Mouse (Mus musculus) cerebellum, adult (tissue): ENCODE measurements at regions not wholly inside any gene's neighbourhood (a gene's known extent, or its start where the extent isn't known, plus 50 kb on each side); places are given as distances from the start of the nearest gene placed in this dataset.

Experiments used
- ATAC-seq: cut with Nextera tagmentation; 2 replicates; pipeline ENCODE4 v1.9.2; 2017; ENCODE audit warnings: mild to moderate bottlenecking, moderate library complexity, mixed read lengths; ENCODE audit not compliant: insufficient number of reproducible peaks, low FRiP score, low TSS enrichment

GRCm38 (mm10) chr14:72942571-72942970 is 106.3 kb downstream of the Cysltr2 start:
- no peak for ATAC-seq

DNA sequence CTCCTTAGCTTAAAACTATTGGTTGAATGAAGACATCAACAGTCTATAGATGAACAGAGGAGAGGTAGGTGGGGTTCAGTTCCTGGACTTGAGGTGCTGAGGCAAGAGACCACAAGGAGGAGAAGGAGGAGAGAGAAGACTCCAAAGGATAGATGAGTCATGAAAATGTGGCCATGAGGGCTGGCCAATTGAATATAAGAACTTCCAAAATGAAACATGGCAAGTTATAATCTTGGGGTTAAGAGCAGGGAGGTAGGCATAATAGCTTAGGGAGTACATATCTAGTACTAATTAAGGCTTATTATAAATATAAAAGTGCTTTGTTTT is 109.9 kb downstream of the Cysltr2 start:
- ATAC-seq, result no peak

DNA sequence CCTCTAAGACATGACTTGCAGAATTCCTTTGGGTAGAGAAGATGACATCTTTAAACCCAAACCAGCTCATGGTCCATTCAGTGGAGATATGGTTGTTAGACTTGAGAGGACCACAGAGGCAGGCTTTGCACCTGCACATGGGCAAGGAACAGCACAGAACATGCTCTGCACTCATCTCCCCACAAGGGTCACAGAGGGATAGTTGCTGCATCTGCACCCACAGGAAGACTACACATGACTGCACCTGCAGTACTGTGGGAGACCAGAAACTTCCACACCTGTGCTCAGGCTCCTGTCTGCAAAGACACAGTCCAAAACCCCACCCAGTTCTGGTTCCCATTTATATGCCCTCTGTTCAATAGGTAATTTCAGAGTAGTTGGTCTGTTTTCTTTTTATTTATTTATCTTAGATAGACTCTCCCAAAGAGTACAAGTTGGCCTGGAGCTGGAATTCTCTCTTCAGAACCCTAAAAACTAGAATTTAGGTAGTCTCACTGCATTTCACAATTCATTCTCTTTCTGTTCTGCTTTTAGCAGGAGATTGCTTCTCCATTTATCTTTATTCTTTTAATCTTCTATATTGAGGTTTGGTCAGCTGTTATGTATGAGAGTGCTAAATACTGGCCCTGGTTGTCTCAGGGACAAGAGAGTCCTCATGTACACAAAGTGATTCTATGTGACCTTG is 110.4 kb downstream of the Cysltr2 start:
- no peak for ATAC-seq

DNA sequence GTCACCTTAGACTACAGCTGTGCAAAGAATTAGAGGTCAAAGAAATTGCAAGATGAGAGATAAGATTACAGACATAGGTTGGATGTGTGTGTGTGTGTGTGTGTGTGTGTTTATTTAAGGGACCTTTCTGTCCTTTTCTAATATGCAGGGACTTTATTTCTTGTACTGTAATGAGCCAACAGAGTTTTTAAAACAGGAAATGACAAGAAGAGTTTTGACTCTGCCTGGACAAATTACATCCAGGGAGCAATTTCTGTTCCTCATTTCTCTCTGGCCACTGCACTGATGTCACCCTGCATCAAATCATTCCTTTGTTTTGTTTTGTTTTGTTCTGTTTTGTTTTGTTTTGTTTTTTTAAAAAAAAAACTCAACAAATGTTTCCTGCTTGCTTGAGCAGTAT is 115.3 kb downstream of the Cysltr2 start:
- no peak for ATAC-seq

GRCm38 (mm10) chr14:72932296-72932695 is 116.6 kb downstream of the Cysltr2 start:
- ATAC-seq, result no peak

DNA sequence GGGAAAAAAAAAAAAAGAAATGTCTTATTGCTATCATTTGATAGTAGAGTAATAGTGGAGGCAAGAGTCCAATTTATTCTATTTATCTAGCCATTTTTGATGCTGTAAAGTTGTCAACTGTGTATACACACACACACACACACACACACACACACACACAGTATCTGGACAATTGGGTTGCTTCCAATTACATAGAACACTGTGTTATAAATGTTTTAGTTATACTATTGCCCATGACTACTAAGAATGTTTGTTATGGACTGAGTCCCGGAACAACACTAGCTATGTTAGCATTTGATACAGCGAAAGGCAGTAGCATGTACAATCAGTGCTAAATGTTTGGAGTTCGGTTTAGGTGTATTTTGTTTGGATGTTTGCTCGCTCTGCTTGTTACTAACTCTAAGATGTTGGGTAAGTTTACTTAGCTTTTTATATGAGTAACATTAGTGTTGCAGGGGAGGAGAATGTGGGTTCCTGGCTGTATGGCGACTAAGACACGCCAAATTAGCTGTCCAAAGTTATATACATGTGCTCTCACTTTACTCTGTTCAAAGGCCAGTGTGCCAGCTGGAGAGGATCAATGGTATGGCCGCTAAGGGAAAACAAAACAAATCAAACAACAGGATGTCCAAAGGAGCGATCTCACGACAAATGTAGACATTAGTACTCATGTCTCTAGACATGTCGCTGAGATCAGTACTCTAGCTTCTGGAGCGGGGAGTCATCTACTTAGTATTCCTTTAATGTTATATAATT is 147.6 kb downstream of the Cysltr2 start:
- no peak for ATAC-seq

GRCm38 (mm10) chr14:72899630-72900029 is 149.3 kb downstream of the Cysltr2 start:
- ATAC-seq, result no peak

GRCm38 (mm10) chr14:72892316-72892715 is 156.6 kb downstream of the Cysltr2 start:
- no peak for ATAC-seq

- no peak for ATAC-seq
Observed at GRCm38 (mm10) chr14:72889663-72890062, 159.3 kb downstream of the Cysltr2 start.

- no peak for ATAC-seq
Observed at GRCm38 (mm10) chr14:72887470-72888071, 161.3 kb downstream of the Cysltr2 start.

DNA sequence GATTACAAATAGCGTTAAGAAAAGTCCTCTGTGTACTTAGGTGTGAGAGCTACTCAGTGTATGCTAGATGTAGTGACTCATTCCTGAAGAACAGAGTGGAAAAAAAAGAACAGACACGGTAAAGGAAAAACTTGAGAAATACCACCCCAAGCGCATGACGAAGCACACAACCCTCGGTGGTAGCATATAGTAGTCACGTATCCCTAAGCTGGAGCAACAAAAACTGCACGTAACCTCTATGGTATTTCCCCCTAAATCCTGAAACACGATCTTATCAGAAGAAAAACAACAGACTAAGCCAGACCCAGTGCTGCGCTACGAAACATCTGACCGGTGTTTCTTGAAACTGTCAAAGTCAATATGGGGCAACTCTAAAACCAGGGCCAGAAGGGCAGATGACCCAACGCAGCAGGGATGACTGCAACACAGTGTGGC is 162.0 kb downstream of the Cysltr2 start:
- no peak for ATAC-seq

DNA sequence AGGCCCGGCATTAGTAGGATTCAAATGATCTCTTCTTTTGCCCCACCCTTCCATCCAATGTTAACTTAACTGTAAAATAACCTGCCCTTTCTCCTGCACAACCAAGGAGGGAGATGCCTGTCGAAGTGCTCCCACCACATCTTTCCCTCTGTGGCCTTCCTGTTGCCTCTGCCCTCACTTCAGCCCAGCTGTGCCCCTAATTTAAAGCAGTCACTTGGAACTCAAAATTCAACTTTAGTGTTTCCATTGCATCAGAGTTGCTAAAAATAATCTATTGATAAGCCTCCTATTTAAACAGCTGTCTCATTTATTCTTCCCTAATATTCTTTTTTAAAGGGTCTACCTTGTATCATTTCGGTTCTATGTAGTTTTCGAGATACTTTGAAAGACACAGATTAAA is 163.1 kb downstream of the Cysltr2 start:
- ATAC-seq, result no peak

DNA sequence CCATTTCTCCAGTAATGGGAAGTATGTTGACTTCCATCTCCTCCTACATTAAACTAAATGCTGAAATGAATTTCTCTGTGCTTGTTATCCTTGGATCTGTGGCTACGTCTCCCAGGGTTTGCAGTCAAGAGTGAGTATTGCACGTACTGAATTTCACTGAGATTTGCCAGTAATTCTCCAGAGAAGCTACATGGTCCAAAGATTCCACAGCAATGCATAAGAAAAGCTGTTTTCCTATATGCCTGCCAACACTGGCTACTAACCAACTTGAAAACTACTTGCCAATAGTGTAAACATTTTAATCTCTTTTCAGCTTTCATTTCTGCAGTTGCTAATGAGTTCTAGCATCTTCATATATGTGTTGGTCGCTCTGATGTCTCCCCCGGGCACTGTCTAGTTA is 164.4 kb downstream of the Cysltr2 start:
- no peak for ATAC-seq

DNA sequence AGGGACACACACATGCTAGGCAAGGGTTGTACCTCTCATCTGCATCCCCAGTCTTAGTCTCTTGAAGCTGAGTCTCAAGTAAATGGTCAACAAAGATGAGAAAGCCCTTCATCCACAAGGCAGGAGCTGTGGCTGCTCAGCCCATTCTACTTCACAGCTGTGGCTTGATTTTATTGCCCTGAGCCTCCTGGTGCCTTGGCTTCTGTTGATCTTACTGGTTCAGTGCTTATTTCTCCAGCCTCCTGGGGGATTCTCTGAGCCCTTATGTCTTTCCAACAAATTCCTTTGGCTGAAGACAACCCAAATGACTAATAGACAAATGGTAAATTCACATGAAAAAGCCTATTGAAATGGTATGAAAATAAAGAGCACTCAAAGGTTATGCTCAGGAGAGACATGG is 167.3 kb upstream of the Fndc3a start:
- ATAC-seq, result no peak

GRCm38 (mm10) chr14:72873494-72873893 is 163.7 kb upstream of the Fndc3a start:
- no peak for ATAC-seq

- ATAC-seq, result peak; percentile 61
Observed at GRCm38 (mm10) chr14:72869188-72869749, 159.5 kb upstream of the Fndc3a start.

GRCm38 (mm10) chr14:72866896-72867295 is 157.1 kb upstream of the Fndc3a start:
- no peak for ATAC-seq

GRCm38 (mm10) chr14:72865531-72865930 is 155.7 kb upstream of the Fndc3a start:
- ATAC-seq, result no peak

DNA sequence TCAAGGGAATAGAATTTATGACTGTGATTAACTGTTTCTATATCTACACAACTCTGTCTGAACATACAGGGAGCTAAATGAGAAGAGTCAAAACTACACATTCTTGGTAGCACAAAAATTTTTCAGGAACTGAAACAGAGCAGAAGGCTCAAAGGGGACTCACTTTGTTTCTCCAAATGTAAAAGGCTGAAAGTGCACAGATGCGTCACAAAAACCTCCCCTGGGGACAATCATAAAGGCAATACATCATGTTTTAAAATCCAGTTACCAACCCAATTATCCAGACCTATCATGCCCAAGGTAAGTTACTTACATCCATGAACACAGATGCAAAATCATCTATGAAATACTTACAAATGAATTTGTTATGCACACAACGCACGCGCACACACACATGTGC is 155.0 kb upstream of the Fndc3a start:
- no peak for ATAC-seq

- ATAC-seq, result no peak
Observed at GRCm38 (mm10) chr14:72864130-72864529, 154.3 kb upstream of the Fndc3a start.

GRCm38 (mm10) chr14:72862806-72863526 is 153.2 kb upstream of the Fndc3a start:
- ATAC-seq, result no peak
